Mouse (Mus musculus): ENCODE results near the gene Gm49425.

- no peak for TF ChIP-seq EP300 (optimal IDR thresholded peaks at IDR 0.05)
- no peak for TF ChIP-seq CTCF (IDR thresholded peaks at IDR 0.05; ENCODE audit: low read depth)
Observed at GRCm38 (mm10) chr15:101485911-101486635, 31.0 kb downstream of the Gm49425 start.
